Mouse (Mus musculus) thymus, postnatal 14 days (tissue): ENCODE results near the gene Cep57.
"Not testable (repeated sequence)": the region's sequence is repeated elsewhere in the genome, so short reads cannot be mapped to it uniquely, and the experiment has no call there.

Experiments used
- DNase-seq: peaks from one replicate; pipeline ENCODE4 v3.0.0; 2021

Gene Cep57

DNA sequence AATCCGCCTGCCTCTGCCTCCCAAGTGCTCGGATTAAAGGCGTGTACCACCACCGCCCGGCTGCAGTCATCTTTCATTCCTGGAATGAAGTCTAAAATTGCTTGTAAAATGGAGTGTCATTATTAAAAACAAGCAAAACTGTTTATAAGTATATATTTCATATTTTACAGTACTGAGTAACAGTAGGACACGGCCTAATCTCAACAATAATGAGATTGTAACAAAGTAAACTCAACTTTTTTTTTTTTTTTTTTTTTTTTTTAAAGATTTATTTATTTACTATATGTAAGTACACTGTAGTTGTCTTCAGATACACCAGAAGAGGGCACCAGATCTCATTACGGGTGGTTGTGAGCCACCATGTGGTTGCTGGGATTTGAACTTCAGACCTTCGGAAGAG, 36.0 kb downstream of the Cep57 start:
- DNase-seq = not testable (repeated sequence)

DNA sequence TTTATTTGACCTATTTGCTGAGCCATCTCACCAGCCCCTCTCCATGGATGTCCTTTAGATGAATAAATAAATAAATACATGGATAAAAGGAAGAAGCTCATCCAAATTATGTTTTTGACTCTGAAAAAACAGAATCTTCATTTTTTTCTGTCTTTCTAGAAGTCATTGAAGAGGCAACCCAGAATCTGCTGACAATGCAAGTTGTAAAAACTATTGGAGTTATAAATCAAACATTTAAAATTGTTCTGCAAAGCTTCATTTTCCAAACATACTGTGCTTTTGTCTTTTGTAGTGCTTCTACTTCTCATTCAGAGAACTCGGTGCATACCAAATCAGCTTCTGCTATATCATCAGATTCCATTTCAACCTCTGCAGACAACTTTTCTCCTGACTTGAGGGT, 44.9 kb downstream of the Cep57 start:
- no peak for DNase-seq

DNA sequence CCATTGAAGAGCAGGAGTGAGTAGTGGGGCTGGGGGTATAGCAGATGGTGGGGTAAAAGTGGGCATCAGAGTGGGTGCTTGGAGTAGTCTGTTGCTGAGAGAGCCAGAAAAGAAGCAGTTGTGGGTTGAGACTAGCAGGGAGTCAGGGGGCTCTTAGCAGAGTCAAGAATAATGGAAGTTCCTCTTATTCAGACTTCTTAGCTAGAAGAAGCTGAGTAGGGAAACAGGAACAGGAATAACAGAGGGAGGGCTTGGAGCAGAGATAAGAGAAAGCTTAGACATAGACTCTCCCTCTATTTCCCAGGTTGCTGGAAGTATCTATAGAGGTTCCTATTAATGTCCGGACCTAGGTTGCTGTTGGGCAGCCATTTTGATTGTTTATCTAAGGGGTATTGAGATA, 52.2 kb downstream of the Cep57 start:
- no peak for DNase-seq

DNA sequence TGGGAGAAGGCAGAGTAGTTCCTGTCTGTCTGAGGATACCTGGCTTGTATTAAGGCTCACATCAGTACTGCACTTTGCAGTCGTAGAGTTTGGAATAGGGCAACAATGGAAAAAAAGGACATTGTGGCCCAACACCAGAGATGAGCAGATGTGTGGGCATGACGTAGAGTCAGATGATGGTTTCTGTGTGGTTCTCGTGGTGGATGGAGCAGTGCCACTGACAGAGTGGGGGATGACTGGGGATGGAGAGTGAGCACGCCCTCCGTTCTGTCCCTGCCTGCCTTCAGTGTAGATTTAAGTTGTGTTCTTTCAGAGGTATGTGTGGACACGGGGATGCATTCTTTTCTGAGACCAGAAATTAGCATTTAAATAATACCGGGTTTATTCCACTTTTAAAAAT, 60.3 kb downstream of the Cep57 start:
- DNase-seq = no peak

DNA sequence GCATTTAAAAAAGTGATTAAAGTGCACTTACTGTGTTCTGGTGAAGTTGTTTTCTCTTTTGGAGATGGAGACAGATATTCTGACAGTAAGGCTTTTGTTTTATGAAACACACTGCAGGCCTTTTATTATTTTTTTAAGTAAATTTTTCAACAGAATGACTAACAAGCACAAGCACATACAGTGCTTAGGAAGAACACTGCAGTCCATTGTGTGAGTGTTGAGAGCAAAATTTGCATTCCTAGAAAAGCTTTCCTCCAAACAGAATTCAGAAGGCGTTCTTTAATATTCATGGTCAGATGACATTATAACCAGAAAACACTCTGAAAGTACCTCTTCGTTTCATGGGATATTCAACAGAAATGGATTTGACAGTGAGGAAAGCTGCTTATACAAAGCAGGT, 61.3 kb downstream of the Cep57 start:
- DNase-seq = no peak

DNA sequence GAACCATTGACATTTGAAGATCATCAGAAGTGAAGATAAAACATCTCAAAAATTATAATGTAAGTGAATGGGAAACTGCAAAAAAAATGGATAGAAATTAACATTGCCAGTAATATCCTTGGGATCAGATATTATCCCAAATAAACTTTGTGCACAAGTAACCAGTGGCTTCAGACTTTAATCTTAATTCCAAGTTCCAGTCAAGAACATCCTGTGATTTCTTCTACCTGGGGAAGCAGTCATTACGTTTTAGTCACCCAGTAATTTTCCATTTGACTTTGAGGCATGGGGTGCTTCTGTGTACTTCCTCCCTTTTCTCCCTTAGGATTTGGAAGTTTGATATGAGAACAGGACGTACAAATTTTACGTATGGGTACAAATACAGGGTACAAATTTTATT, 66.5 kb downstream of the Cep57 start:
- no peak for DNase-seq
